Mouse (Mus musculus) layer of hippocampus, postnatal 25 days (tissue): ENCODE results near the gene Gm595. TPM values are rescaled to one million over a fixed set of nuclear protein-coding genes. Genes with fewer than 3 reads are reported as not detected.

ENCODE experiments used
- DNase-seq, 2 experiments: peaks; one replicate each; pipeline ENCODE4 v3.0.0; 2022; ENCODE audit warnings: mixed read lengths in 2 of 2, low spot score in 1 of 2; ENCODE audit errors: extremely low spot score in 1 of 2
- total RNA-seq, 2 experiments: library from RNA; stranded (reverse); gene quantifications; 2 replicates each; pipeline ENCODE4 v1.2.3; 2021

Gene Gm595
- total RNA-seq, result not detected

DNA sequence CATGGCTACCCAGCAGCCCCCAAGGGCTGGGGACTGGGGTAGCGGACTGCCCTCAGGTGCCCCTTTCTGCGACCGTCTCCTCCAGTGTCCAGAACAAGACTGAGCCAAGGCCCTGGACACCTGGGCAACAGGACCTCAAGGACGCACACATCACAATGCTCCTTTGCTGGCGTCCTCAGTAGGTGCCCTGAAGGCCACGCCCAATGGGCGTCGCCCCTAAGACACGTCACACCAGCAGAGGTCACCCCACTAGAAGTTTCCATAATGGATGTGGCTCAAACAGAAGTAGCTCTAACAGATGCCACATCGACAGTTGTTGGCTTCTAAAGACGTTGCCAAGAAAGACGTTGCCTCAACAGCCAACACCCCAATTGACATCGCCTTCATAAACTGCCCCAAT, at the start of gene Gm595:
Gene Gm595 (minus strand): TSS at position 101 of the 400 bp plus-strand sequence.
- no peak for DNase-seq

GRCm38 (mm10) chrX:48908421-48908820, 30.9 kb upstream of the Gm595 start:
- no peak for DNase-seq

GRCm38 (mm10) chrX:48903744-48904143, 26.2 kb upstream of the Gm595 start:
- DNase-seq, result no peak

DNA sequence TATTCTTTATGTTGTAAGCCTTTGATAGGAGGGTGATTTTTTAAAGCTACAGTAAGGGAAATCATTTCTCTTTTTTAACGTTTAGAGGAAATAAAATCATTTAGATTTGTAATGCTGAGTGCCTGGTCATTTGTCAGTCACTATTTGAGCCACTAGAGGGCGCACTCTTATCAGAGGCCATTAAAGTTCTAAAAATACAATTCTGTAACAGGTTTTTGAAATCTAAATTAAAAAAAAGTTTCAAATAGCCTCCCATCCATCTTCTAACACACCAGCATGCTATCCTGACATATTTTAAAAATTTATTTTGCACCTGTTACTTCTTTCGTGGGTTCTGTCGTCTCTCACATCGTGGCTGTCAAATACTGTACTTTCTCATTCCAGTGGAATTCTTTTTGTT, 22.0 kb upstream of the Gm595 start:
- DNase-seq, result peak in 1 of 2 experiments; percentile 45

- no peak for DNase-seq
These were observed 19.3 kb upstream of the Gm595 start for GRCm38 (mm10) chrX:48896803-48897202.

DNA sequence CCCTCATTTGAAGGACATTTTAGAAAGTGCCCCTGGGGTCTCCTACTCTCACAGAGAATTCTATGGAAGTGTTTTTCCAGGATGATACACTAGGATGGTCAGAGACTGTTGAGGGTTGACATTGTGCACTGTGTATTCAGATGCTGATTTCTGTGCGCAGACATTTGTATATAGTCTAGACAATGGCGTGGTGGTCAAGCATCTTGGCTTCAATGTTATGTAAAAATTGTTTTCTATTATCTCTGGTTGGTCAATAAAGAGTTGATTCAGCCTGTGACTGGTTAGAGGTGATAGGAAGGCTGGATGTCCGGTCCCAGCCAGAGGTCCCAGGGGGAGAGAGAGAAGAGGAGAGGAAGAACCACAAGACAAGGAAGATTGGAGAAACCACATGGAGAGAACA, 16.4 kb upstream of the Gm595 start:
- DNase-seq, result no peak

GRCm38 (mm10) chrX:48890259-48890658, 12.7 kb upstream of the Gm595 start:
- DNase-seq, result no peak

- DNase-seq, result no peak
These were observed 7.1 kb upstream of the Gm595 start for GRCm38 (mm10) chrX:48884615-48885014.

Other genes starting within 250 kb of the Gm595 start
- not detected for gene Gpr119, start 203.2 kb downstream of the Gm595 start, total RNA-seq
- gene Rbmx2, start 182.7 kb downstream of the Gm595 start, total RNA-seq, result 1 to 10 TPM; 4.2 to 5.1 TPM